Mouse (Mus musculus) testis, adult 2 months (tissue): ENCODE results near the gene Pgpep1l. TPM values are rescaled to one million over a fixed set of nuclear protein-coding genes. Genes with fewer than 3 reads are reported as not detected.
"Not testable (repeated sequence)": the region's sequence is repeated elsewhere in the genome, so short reads cannot be mapped to it uniquely, and the experiment has no call there.

ENCODE experiments used
- H3K27ac ChIP-seq: fragments of 200-500 bp; 2 replicates; pipeline ENCODE4 v1.5.1; 2012; ENCODE audit warnings: low read depth, low read length; ENCODE audit not compliant: control insufficient read depth, insufficient read depth
- H3K27me3 ChIP-seq: fragments of 200-500 bp; 2 replicates; pipeline ENCODE4 v1.6.1; 2012; ENCODE audit warnings: mild to moderate bottlenecking, low read length, moderate library complexity; ENCODE audit not compliant: control insufficient read depth, insufficient read depth
- H3K36me3 ChIP-seq: fragments of 200-500 bp; 2 replicates; pipeline ENCODE4 v1.6.1; 2012; ENCODE audit warnings: mild to moderate bottlenecking, low read length; ENCODE audit not compliant: control insufficient read depth, insufficient read depth
- H3K4me1 ChIP-seq: fragments of 200-500 bp; 2 replicates; pipeline ENCODE4 v1.6.1; 2012; ENCODE audit warnings: low read length; ENCODE audit not compliant: control insufficient read depth, insufficient read depth
- H3K4me3 ChIP-seq: fragments of 200-500 bp; 2 replicates; pipeline ENCODE4 v1.5.1; 2012; ENCODE audit warnings: low read depth, mild to moderate bottlenecking, low read length, moderate library complexity, mixed read lengths; ENCODE audit not compliant: control insufficient read depth
- CTCF ChIP-seq: fragments of 200-500 bp; IDR thresholded peaks from 2 replicates; pipeline ENCODE4 v1.5.1; 2012; ENCODE audit warnings: low read depth, mild to moderate bottlenecking, inconsistent platforms, low read length, moderate library complexity; ENCODE audit not compliant: control insufficient read depth, insufficient read depth, insufficient replicate concordance
- POLR2A ChIP-seq: fragments of 200-500 bp; IDR thresholded peaks from 2 replicates; pipeline ENCODE4 v1.6.1; 2012; ENCODE audit warnings: low read depth, mild to moderate bottlenecking, inconsistent platforms, low read length, moderate library complexity; ENCODE audit not compliant: control insufficient read depth
- polyA plus RNA-seq: library from polyadenylated mRNA; depleted of rRNA; stranded (reverse); fragments of >200 nt; gene quantifications from 2 replicates; pipeline ENCODE4 v1.2.3, GENCODE M21; 2012

Gene Pgpep1l
- polyA plus RNA-seq, 1 experiment = 0.11 TPM

- no peaks in the 10 kb centered on the region for H3K36me3 ChIP-seq
- H3K27me3 ChIP-seq = no peaks in the 10 kb centered on the region
- H3K4me1 ChIP-seq = no peaks in the 10 kb centered on the region
- H3K27ac ChIP-seq = no peak overlapping the region
- TF ChIP-seq POLR2A = no peak
- TF ChIP-seq CTCF = no peak
- no peak overlapping the region for H3K4me3 ChIP-seq
Observed at GRCm38 (mm10) chr7:68289081-68289480, 25.0 kb upstream of the Pgpep1l start.

GRCm38 (mm10) chr7:68288000-68288399, 24.0 kb upstream of the Pgpep1l start:
- not testable (repeated sequence) for H3K36me3 ChIP-seq, H3K4me3 ChIP-seq, H3K4me1 ChIP-seq, H3K27ac ChIP-seq, H3K27me3 ChIP-seq

GRCm38 (mm10) chr7:68287582-68287981, 23.5 kb upstream of the Pgpep1l start:
- Histone ChIP-seq H3K27ac (no peak overlapping the region), H3K27me3 (no peaks in the 10 kb centered on the region), H3K4me1 (no peaks in the 10 kb centered on the region), H3K4me3 (no peak overlapping the region), H3K36me3 (no peaks in the 10 kb centered on the region)
- TF ChIP-seq POLR2A (no peak), CTCF (no peak)

GRCm38 (mm10) chr7:68286526-68287481, 22.8 kb upstream of the Pgpep1l start:
- H3K36me3 ChIP-seq = no peaks in the 10 kb centered on the region
- H3K27ac ChIP-seq = no peak overlapping the region
- H3K4me3 ChIP-seq = no peak overlapping the region
- TF ChIP-seq CTCF (no peak), POLR2A (no peak)
- H3K27me3 ChIP-seq = no peaks in the 10 kb centered on the region
- no peaks in the 10 kb centered on the region for H3K4me1 ChIP-seq

GRCm38 (mm10) chr7:68285851-68286298, 21.8 kb upstream of the Pgpep1l start:
- H3K27ac ChIP-seq = no peak overlapping the region
- H3K4me3 ChIP-seq = no peak overlapping the region
- H3K4me1 ChIP-seq = no peaks in the 10 kb centered on the region
- no peak for TF ChIP-seq CTCF
- TF ChIP-seq POLR2A = no peak
- no peaks in the 10 kb centered on the region for H3K27me3 ChIP-seq
- H3K36me3 ChIP-seq = no peaks in the 10 kb centered on the region

- H3K27me3 ChIP-seq = no peaks in the 10 kb centered on the region
Observed at GRCm38 (mm10) chr7:68283776-68284175, 19.7 kb upstream of the Pgpep1l start.

GRCm38 (mm10) chr7:68283133-68283520, 19.1 kb upstream of the Pgpep1l start:
- not testable (repeated sequence) for H3K4me3 ChIP-seq, H3K4me1 ChIP-seq, H3K27ac ChIP-seq, H3K36me3 ChIP-seq, H3K27me3 ChIP-seq

More at GRCm38 (mm10) chr7:68283776-68284175, 19.7 kb upstream of the Pgpep1l start:
- Histone ChIP-seq H3K4me3 (no peak overlapping the region), H3K4me1 (0 out of 2 replicates have a peak, but pooled peaks cover 2% of the 10 kb centered on the region), H3K27ac (no peak overlapping the region), H3K36me3 (no peaks in the 10 kb centered on the region)
- no peak for TF ChIP-seq CTCF
- no peak for TF ChIP-seq POLR2A
